Mouse (Mus musculus) thymus, postnatal 10 days (tissue): Measurements from ENCODE around the gene Ghrh.
A peak's percentile ranks its signal among the peaks of the same experiment; 100 is the strongest.

ENCODE experiments used
- DNase-seq, 2 experiments: peaks; one replicate each; pipeline ENCODE4 v3.0.0; 2021; ENCODE audit warnings: low spot score in 2 of 2

Gene Ghrh

GRCm38 (mm10) chr2:157308273-157308917, 38.9 kb downstream of the Ghrh start:
- no peak for DNase-seq

- no peak for DNase-seq
These were observed 39.5 kb downstream of the Ghrh start for GRCm38 (mm10) chr2:157307715-157308265.

DNA sequence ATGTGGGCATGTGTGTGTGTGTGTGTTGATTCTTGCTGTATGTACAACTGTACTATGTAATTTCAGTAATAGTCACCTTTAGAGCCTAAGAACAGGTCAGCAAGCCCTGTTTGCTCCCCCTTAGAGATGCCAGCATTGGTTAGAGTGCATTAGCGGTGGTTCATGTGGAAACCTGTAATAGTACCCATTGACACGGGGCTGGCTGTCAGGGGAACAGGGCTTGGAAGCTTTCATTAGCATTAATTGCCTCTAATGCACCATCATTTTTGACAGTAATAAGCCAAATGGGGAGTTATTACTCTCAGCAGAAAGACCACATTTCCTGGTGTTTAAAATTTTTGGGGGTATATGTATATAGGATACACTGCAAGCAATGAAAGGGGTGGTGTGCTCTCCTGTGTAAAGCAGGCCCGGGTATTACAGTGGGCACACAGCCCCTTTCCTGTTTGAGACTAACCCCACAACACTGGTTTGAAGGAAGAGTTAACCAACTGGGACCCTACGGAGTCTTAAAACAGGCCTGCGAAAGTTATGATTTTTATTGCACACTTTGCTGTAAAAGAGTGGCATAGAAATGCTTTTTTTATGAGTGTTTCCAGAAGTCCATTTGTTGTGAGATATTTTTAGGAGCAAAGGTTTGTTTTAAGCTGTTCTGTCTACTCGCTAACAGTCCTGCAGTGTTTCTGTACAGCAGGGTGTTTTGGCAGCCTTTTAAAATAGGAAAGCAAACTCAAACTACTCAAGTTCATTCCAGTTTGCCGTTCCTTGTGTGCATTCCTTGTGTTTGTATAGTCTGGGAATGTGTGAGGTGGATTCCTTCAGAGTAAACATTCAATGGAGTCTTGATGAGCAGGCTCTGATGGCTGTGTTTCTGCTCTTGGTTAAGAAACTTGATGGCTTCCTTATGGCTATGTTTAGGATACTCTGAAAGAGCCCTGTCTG, 40.9 kb downstream of the Ghrh start:
- no peak for DNase-seq

DNA sequence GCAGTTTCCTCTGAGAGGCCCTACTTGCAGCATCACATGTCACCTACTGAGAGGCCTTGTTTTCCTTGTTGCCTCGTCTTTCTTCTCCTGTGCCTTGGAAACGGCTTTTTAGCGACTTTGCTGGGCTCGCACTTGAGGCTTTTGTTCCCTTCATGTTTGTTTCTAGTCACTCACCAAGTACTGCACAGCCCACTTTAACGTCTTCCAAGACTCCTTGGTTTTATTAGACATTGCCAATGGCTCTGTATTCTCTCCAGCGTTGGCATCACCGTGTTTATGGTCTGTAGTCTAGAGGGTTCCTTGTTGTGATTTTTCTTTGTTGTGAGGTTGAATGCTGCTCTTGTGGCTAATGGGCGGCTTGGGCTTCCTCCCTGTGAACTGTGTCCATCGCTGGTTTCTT, 44.2 kb downstream of the Ghrh start:
- DNase-seq = no peak

- DNase-seq = no peak
These were observed 47.3 kb downstream of the Ghrh start for GRCm38 (mm10) chr2:157300051-157300450.

DNA sequence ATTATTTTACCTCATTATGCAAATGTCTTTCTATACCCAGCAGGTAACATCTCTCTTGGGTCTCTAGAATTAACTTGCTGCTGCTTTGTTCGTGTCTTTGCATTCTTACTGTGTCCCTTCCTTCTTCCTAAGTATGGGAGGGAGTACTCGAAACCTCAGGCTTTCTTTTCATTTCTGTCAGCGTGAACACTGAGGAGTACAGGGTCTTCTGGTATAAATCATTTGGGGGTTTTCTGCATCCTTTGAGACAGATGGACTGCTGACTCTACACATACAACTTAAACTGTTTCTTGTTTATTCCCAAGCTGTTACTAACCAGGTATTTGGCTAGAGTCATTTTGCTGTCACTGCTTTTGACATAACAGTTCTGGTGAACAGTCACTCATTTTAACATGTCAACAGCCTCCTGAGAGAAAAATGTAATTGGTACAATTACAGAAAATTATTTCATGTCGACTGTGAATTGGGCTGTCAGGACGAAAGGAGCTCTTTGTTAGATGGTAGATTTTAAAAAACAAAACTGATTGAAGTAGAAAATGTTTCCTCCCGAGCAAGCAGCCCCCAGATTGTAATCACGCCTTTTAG, 51.1 kb downstream of the Ghrh start:
- DNase-seq = no peak

DNA sequence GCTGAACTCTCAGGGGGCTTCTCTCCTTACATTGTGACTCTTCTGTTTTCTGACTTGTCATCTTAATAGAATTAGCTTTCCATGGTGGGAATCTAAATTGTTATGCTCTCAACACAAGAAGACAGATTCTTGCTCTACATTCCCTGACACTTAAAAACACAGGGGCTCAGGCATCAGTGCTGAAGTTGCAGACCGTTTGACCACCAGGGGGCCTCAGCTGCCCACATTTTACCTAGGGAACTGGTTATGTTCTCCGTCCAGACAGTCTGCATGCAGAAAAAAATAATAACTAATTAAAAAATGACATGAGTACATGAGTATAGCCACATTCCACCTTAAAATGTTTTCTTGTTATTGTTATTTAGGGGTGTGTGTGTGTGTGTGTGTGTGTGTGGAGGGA, 55.2 kb downstream of the Ghrh start:
- peak; percentile 24 to 63 for DNase-seq

- DNase-seq = no peak
These were observed 58.3 kb downstream of the Ghrh start for GRCm38 (mm10) chr2:157288996-157289395.

DNA sequence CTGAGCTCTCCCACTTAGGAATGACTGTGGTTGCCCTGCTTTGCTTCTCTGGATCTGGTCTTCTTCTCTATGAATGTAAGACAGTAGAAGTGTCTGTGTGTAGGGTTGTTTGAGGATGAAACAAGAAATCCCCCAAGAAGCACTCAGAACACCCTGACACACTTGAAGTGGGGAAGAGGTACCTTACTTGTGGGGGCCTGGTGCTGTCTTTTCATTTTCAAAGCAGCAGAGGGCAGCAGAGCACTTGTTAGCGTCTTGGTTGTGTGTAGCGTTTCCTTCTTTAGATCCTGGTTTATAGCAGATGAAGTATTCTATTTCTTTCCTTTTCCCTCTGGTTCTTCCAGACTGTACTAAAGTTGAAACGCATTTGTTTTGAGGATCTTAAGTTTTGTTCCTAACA, 59.8 kb downstream of the Ghrh start:
- DNase-seq = peak in 1 of 2 experiments; percentile 50

- DNase-seq = no peak
These were observed 64.0 kb downstream of the Ghrh start for GRCm38 (mm10) chr2:157283321-157283720.
